Mouse (Mus musculus) CH12.LX (cell line): ENCODE measurements around the gene Fosb.

ENCODE experiments used
- CTCF ChIP-seq, 2 experiments: IDR thresholded peaks in 1 of 2; conservative IDR thresholded peaks in 1 of 2; 2 replicates each; pipeline ENCODE4 v1.5.1; 2011 to 2012; ENCODE audit warnings: low read depth in 2 of 2, low read length in 2 of 2, improper control_type of control experiment in 1 of 2, inconsistent platforms in 1 of 2, mild to moderate bottlenecking in 1 of 2, moderate library complexity in 1 of 2
- GABPA ChIP-seq: IDR thresholded peaks from 2 replicates; pipeline ENCODE4 v1.6.1; 2012; ENCODE audit warnings: low read depth, low read length, improper control_type of control experiment, inconsistent platforms; ENCODE audit not compliant: insufficient replicate concordance
- JUND ChIP-seq: conservative IDR thresholded peaks from 2 replicates; pipeline ENCODE4 v1.6.1; 2011; ENCODE audit warnings: low read depth, low read length, improper control_type of control experiment
- MEF2A ChIP-seq: IDR thresholded peaks from 2 replicates; pipeline ENCODE4 v1.6.1; 2014; ENCODE audit warnings: low read depth, mild to moderate bottlenecking, inconsistent platforms, low read length, improper control_type of control experiment, borderline replicate concordance
- NRF1 ChIP-seq: IDR thresholded peaks from 2 replicates; pipeline ENCODE4 v1.6.1; 2014; ENCODE audit warnings: low read depth, mild to moderate bottlenecking, inconsistent platforms, low read length, improper control_type of control experiment, moderate library complexity
- POLR2A ChIP-seq: IDR thresholded peaks from 2 replicates; pipeline ENCODE4 v1.6.1; 2011; ENCODE audit warnings: low read depth, mild to moderate bottlenecking, improper control_type of control experiment, low read length
- POLR2AphosphoS2 ChIP-seq: IDR thresholded peaks from 2 replicates; pipeline ENCODE4 v1.6.1; 2011; ENCODE audit warnings: low read depth, low read length, improper control_type of control experiment
- RAD21 ChIP-seq: IDR thresholded peaks from 2 replicates; pipeline ENCODE4 v1.6.1; 2011; ENCODE audit warnings: low read depth, mild to moderate bottlenecking, low read length, improper control_type of control experiment, moderate library complexity
- USF1 ChIP-seq: IDR thresholded peaks from 2 replicates; pipeline ENCODE4 v1.6.1; 2014; ENCODE audit warnings: low read depth, mild to moderate bottlenecking, inconsistent platforms, low read length, improper control_type of control experiment
- ZC3H11A ChIP-seq: IDR thresholded peaks from 2 replicates; pipeline ENCODE4 v1.6.1; 2012; ENCODE audit warnings: low read depth, mild to moderate bottlenecking, inconsistent platforms, low read length, improper control_type of control experiment

DNA sequence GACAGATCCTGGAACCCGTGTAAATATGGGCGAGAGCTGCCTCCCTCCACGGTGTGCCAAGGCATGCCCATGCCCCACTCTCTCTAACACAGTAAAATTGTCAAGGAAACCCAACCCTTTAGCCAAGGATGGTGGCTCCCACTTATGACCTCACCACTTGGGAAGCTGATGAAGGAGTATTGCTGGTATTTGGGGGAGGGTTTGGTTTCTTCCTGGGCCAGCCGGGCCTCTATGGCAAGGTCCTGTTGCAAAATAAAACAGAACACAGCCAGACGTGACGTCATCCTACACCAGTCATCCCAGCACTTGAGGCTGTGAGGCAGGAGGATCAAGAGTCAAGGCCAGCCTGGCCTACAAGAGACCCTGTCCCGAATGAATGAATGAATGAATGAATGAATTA lies 28.7 kb upstream of the Fosb start:
- TF ChIP-seq POLR2A (no peak), GABPA (no peak), RAD21 (no peak), MEF2A (no peak), CTCF (conservative IDR thresholded peaks at IDR 0.05 in 1 of 2, IDR thresholded peaks at IDR 0.05 in 1 of 2; ENCODE audit: low read depth in 2 of 2, low read length in 2 of 2) (no peak), NRF1 (no peak), JUND (no peak), ZC3H11A (no peak), USF1 (no peak), POLR2AphosphoS2 (no peak)
